Mouse (Mus musculus) T-cell, adult 2 months (primary cell): ENCODE measurements around the gene Setd4.
"Not testable (repeated sequence)": the region's sequence is repeated elsewhere in the genome, so short reads cannot be mapped to it uniquely, and the experiment has no call there.

Experiments used
- DNase-seq: peaks from one replicate; pipeline ENCODE4 v3.0.0; 2022; ENCODE audit warnings: low spot score

The Setd4 gene

DNA sequence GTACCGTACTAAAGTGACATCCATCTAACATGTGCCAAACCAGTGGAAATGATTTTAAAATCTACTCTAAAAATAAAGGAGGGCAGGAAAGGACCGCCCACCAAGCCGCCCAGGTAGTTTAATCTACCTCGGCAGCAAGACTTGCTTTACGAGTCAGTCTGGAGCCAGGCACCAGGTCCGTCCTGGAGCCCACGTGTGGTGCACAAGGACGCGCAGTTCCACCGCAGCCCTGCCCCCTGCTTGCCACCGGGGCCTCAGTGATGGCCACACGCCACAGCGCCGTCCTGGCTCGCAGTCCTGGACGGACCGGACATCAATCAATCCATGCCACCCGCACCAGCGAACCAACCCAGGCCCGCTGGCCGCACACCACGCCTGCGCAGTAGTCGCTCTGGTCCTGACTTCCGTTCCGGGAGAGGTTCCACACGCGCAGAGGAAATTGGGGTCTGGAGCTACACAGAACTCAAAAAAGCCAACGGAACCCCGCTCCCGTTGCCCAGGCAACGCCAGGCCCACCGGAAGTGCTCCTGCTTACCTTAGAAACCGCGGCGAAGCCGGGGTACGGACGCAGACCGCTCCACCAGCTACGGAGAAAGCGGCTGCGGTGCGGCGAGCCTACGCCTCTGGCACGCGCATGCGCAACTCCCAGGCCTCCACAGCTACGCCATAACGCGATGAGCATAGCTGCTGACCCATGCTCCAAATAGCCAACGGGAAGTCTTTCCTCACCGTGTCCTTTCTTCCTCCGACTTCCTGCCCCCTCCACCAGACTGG lies at the start of gene Setd4:
Gene Setd4, minus strand, starts transcription at position 625 of the 774 bp plus-strand sequence.
- peak; percentile 77 for DNase-seq

GRCm38 (mm10) chr16:93648441-93649183 lies 44.7 kb upstream of the Setd4 start:
- DNase-seq, result no peak

DNA sequence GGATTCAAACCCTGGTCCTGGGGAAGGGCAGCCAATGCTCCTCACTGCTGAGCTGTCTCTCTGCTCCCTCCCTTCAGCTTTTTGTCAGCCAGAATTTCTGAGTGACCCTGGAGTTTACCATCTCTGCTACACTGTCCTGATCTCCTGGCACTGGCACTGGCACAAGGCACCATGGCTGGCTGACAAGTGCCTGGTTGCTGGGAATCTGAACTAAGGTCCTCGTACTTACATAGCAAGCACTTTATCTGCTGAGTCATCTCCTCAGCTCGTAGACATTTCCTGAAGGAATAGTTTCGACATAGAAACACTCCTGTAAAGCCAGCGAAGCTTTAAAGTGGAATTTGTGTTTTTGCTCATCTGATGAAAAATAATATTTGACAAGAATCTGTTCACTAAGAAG lies 40.1 kb upstream of the Setd4 start:
- DNase-seq, result no peak

GRCm38 (mm10) chr16:93627761-93628400 lies 24.0 kb upstream of the Setd4 start, which contains the start of gene Gm5678:
Gm5678 (plus strand) TSS chr16:93628097.
- no peak for DNase-seq

GRCm38 (mm10) chr16:93626745-93627144 lies 22.9 kb upstream of the Setd4 start:
- no peak for DNase-seq

GRCm38 (mm10) chr16:93624671-93625070 lies 20.8 kb upstream of the Setd4 start:
- DNase-seq, result no peak

GRCm38 (mm10) chr16:93623759-93624158 lies 19.9 kb upstream of the Setd4 start:
- DNase-seq, result not testable (repeated sequence)

DNA sequence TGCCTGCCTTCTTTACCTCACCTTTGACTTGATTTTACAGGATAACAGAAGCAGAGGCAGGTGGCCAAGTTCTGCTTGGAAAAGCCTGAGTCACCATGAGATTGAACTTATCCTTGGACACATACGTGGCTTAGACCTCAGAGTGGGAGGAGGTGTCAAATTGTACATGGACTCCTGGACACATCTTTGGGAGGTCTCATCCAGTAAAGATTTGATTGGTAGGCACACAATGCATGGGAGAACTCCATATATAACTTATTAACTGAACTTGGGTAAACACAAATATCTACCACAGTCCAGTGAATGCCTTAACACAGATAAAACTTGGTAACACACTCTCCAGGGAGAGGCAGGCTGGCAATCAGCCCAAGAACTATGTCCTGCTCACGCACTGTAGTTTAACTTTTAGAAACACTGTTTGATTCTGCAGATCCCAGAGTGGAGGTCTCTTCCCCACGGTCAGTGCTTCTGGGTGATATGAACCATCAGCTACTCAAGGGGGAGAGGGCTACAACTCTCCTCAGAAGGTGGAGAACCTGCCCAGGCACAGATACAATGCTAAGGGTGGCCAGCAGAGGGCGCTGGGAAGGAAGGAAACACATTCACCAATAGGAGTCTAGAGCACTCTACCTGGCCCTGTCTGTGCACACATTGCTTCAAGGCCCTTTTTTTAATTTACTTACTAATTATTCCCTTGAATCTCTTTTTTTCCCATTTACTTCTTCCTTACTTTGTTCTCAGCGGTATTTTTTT lies 11.4 kb upstream of the Setd4 start:
- DNase-seq, result peak; percentile 67

GRCm38 (mm10) chr16:93610961-93611360 lies 7.1 kb upstream of the Setd4 start:
- no peak for DNase-seq

GRCm38 (mm10) chr16:93609796-93610195 lies 5.9 kb upstream of the Setd4 start:
- no peak for DNase-seq

- DNase-seq, result peak; percentile 23
Observed at GRCm38 (mm10) chr16:93608731-93609130, 4.9 kb upstream of the Setd4 start.

DNA sequence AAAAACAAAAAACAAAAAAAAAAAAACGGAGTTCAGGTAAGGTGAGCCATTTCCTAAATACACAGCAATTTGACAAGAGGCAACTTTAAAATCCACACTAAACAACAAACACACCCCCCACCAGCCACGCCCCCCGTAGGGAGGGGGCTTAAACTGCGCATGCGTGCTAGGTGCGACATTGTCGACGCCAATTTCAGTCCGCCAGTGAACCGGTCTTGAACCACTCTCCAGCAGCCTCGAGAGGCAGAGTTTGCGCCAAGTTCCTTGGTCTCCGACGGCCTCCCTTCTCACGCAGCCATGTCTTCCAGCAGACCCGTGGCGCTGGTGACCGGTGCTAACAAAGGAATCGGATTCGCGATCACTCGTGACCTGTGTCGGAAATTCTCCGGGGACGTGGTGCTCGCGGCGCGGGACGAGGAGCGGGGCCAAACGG lies 3.8 kb upstream of the Setd4 start:
- DNase-seq, result peak; percentile 90

DNA sequence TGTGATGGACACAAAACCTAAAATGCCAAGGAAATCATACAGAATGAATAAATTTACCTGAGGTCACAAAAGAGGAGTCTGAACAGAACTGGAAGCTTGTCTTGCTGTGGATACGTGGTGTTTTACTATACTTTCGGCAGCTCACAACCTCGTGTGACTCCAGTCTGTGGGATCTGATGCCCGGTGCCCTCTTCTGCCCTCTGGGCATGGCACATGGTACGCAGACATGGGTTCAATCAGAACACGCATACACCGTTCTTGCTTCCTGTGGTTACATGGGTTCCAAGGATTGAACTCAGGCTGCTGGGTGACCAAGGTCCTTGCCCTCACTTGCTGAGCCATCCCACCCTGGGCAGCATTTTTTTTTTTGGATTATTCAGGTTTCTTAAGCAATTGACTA lies 2.3 kb upstream of the Setd4 start:
- no peak for DNase-seq

DNA sequence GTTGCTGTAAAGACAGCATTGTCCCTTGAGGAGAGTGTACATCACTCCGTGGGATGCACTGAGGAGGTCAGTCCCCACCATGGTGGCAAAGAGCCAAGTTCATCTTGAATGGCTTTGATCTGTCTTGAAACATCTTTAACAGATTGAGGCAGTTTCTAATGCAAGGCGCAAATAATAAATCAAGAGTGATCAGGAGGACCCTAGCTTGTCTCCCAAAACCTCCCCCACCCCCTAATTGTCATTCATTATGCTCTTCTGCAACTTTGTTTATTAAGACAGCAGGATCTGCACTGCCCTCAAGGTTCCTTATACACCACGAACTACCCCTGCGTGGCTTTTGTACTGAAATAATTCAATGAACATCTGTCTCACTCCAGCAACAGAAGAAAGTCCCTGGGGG lies 1.7 kb upstream of the Setd4 start, which contains the start of gene Cbr1:
Gene Cbr1, plus strand, starts transcription at position 301 of the 400 bp plus-strand sequence.
- no peak for DNase-seq

DNA sequence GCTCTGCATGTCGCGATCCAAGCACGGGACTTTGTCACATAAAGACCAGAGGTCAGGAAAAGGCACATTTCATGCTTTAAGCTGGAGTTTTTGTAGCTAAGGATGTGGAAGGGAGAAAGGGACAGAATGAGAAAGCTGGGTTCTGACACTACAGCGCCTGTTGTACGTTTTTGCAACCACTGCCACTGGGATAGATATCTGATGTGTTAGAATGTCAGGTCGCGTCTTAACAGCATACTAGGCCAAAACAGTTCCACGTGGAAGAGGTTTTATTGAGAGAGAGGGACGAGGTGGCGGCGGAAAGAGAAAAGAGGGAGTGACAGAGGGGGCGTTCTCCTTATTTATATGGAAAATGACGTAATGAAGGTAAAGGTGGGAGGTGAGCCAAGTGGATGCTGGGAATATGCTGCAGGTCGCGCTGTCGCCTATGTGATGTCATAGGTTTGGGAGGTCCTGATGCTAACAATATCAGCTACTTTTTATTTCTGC lies 662 bp upstream of the Setd4 start:
- no peak for DNase-seq

- DNase-seq, result no peak
Observed at GRCm38 (mm10) chr16:93599461-93599860, 4.4 kb downstream of the Setd4 start.

- DNase-seq, result no peak
Observed at GRCm38 (mm10) chr16:93597551-93597950, 6.3 kb downstream of the Setd4 start.

GRCm38 (mm10) chr16:93596807-93597206 lies 7.1 kb downstream of the Setd4 start:
- DNase-seq, result no peak

- no peak for DNase-seq
Observed at GRCm38 (mm10) chr16:93595766-93596165, 8.1 kb downstream of the Setd4 start.

GRCm38 (mm10) chr16:93594448-93594847 lies 9.4 kb downstream of the Setd4 start:
- no peak for DNase-seq

DNA sequence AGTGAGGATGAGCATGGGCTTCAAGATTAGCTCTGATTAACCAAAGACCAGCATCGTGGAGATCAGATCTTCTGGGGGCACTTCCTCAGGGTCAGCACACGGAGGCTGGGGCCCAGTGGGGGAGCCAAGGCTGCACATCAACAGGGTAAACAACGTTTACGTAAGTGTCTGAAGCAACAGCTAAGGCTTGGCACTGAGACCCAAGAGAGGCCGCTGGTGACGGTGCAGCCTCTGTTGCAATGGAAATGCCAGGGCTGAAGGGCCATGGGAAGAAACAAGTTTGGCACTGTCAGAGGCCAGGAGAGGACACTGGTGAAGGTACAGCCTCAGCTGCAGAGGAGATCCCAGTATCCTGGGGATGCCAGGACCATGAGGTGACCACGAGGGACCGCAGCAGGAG lies 10.5 kb downstream of the Setd4 start:
- no peak for DNase-seq

DNA sequence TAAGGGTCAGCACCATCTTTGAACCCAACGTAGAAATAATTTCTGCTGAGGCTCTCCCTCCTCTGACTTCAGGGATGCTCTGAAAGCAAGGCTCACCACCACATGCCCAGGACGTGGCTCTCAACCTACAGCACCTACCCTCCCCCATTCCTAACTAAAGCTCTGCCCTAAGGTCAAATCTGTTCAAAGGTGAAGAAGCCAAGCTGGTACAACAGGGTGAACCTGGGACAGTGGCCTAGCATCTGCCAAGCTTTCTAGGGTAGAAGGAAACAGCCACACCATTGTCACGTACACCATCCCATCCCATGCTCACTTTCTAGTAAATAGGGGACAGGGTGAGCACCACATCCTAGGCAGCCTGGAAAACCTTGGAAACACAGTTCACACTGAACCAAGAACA lies 11.2 kb downstream of the Setd4 start:
- no peak for DNase-seq
